Mouse (Mus musculus) naive thymus-derived CD4-positive, alpha-beta T cell, adult 2 months (primary cell): ENCODE measurements at regions not wholly inside any gene's neighbourhood (a gene's known extent, or its start where the extent isn't known, plus 50 kb on each side); places are given as distances from the start of the nearest gene placed in this dataset.
"Not testable (repeated sequence)": the region's sequence is repeated elsewhere in the genome, so short reads cannot be mapped to it uniquely, and the experiment has no call there.

Experiments
- DNase-seq: peaks from one replicate; pipeline ENCODE4 v3.0.0-alpha.2; 2011; ENCODE audit warnings: low read depth

- DNase-seq, result no peak
Observed at GRCm38 (mm10) chrX:93888480-93888879, 56.5 kb upstream of the Pdk3 start.

- DNase-seq, result no peak
Observed at GRCm38 (mm10) chrX:93888966-93889365, 57.0 kb upstream of the Pdk3 start.

- peak; percentile 80 for DNase-seq
Observed at GRCm38 (mm10) chrX:93889394-93890042, 57.5 kb upstream of the Pdk3 start.

- no peak for DNase-seq
Observed at GRCm38 (mm10) chrX:93896838-93897820, 65.1 kb upstream of the Pdk3 start.

GRCm38 (mm10) chrX:93903209-93903608 is 65.2 kb upstream of the AU015836 start:
- DNase-seq, result no peak

GRCm38 (mm10) chrX:93905531-93905930 is 62.9 kb upstream of the AU015836 start:
- peak; percentile 44 for DNase-seq

- peak; percentile 65 for DNase-seq
Observed at GRCm38 (mm10) chrX:93911087-93911840, 57.2 kb upstream of the AU015836 start.

GRCm38 (mm10) chrX:93915548-93915947 is 52.9 kb upstream of the AU015836 start:
- no peak for DNase-seq

- DNase-seq, result not testable (repeated sequence)
Observed at GRCm38 (mm10) chrX:93917367-93917766, 51.1 kb upstream of the AU015836 start.
